Mouse (Mus musculus) kidney, adult 8-10 months (tissue): ENCODE results near the gene Ino80d.

Experiments used
- DNase-seq, 2 experiments: peaks; one replicate each; pipeline ENCODE4 v3.0.0; 2022

The Ino80d gene

GRCm38 (mm10) chr1:63102758-63103451 is 11.6 kb downstream of the Ino80d start:
- DNase-seq = no peak

DNA sequence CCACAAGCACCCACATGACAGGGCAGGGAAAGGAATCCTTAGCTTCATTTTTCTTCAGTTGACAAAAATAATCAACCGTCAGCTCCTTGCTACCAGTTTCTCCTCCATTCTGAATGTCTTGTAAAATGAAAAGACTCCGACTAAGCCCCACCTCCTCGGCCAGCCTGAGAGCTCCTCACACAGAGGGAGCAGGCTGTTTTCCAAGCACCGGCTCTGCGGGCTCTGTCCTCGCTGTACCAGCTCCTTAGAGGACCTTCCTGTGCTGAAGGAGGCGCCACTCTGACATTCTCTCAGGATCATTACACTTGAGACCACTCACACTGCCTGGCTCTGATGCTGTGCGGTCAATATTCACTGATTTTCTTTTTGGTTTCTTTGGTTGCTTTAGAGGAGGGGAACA is 14.3 kb downstream of the Ino80d start:
- no peak for DNase-seq

DNA sequence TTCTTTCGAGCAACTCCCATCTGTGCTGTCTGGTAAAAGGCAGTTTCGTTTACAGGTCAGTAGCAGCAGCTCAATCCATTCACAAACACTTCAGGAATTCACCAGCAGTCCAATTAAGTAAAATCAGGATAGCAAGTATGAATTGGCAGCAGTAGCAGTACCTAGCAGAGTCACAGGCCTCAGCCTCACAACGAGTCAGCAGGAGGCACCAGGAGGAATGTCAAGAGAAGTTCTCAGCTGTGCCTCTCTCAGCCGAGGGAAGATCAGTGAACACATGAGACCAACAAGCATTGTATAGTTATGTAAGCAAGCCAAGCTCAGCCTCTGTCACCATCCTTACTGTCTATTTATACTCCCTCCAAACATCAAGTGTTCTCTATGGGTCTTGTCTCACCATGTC is 15.6 kb downstream of the Ino80d start:
- DNase-seq = no peak

GRCm38 (mm10) chr1:63096071-63096470 is 18.4 kb downstream of the Ino80d start:
- DNase-seq = no peak

DNA sequence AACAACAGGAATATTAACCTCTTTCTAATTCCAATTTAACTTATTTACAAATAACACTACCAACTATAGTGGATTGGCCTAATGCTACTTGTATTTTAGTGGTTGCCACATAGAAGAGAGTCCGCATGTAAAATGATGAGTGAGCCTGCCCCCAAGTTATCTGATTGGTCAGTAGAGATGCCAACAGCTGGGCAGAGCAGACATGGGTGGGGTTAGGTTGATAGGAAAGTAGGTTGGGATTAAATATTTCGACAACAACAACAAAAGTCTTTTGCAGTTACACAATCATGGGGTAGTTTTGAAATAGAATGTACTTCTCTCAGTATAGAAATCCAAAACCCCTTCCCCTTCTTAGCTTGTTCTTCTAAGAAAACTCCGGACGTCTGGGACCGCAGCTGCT is 24.7 kb downstream of the Ino80d start:
- DNase-seq = no peak

DNA sequence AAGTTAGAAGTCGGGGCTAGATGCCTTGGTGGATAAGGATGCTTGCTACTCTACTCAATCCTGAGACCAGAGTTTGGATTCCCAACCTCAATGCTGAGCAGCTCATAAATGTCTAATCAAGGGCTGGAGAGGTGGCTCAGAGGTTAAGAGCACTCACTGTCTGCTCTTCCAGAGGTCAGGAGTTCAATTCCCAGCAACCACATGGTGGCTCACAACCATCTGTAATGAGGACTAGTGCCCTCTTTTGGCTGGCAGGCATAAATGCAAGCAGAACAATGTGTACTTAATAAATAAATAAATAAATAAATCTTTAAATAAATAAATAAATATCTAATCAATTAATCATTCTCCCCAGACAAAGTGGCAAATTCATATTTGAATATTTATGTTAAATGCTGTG is 25.9 kb downstream of the Ino80d start:
- no peak for DNase-seq

DNA sequence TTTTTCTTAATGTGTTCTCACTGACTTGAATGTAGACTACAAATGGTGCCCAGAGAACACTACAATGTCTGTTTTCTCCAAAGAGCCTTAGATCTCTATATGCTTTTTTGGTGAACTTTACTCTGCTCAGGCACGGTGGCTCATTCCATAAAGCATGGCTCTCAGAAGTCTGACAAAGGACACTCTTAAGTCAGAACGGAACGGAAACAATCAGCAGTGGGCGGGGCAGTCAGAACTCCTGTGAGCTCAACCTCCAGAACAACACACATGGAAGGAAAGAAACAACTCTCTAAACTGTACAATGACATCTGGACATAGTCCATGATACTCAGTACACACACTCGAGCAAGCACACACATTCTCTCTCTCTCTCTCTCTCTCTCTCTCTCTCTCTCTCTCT is 34.2 kb downstream of the Ino80d start:
- DNase-seq = no peak

DNA sequence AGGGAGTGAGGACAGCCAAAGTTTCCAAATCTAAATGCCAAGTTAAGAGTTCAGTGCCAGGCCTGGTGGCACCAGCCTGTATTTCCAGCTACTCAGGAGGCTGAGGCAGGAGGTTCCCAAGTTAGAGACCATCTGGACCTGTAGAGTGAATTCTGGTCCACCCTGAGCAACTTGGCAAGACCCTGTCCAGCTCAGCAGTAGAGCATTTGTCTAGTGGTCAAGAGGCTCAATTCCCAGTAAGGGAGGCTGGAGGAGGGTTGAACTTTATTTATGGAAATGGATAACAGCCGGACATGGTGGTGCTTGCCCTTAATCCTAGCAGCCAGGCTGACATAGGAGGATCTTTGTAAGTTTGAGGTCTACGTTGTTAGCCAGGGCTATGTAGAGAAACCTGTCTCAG is 38.1 kb downstream of the Ino80d start:
- DNase-seq = no peak

- DNase-seq = no peak
These were observed 43.1 kb downstream of the Ino80d start for GRCm38 (mm10) chr1:63071379-63071778.

DNA sequence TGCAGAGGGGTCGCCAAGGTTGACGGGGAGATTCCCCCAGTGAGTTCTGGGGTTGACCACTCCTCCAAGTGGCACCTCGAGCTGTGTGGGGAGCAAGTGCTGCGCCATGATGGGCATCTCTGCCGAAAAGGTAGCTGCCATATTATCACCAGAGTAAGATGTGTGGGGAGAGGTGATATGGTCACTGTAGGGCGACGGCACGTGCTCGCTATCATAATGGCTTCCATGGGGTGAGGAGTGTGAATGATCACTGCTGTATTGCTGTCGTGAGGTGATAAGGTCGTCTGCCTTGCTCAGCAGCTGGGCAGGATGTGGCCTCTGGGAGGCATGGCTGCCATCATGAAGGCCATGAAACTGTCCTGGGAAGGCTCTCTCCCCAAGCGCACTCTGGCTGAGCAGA is 56.1 kb downstream of the Ino80d start:
- no peak for DNase-seq

DNA sequence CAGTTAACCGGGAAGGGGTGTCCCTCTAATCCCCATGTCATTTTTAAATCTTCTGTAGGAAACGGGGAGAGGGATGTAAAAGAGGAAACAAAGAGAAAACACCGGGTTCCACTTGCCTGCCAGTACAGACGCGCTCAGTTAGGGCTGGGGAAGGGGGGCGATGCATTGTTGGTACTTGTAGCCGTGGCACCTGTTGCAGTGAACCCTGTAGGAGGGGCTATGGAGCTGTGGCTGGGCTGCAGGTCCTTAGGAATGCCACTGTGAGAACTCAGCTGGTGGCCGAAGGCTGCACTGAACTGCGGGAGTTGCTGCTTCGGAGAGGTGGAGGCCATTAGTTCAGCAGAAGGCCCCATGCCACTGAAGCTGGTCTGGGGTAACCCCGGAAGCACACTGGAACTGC is 56.6 kb downstream of the Ino80d start:
- DNase-seq = no peak

- DNase-seq = no peak
These were observed 57.1 kb downstream of the Ino80d start for GRCm38 (mm10) chr1:63057318-63057717.

DNA sequence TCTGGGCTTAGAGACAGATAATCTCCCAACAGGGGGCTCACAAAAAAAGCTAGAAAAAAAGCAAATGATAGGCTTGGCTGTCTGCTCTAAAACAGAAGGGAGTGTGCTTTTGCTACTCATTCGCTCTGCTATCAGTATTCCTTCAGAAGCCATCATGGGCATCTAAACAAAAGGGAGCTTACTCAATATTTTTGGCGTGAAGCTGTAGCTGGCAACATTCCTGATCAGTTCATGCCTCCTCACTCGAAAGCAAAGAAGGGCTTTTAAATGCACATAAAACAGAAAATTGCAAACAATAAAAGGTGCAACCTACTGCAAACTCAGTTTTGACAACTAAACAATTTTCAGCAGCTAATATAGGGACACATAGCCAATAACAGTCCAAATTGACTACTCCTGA is 59.1 kb downstream of the Ino80d start:
- DNase-seq = no peak

DNA sequence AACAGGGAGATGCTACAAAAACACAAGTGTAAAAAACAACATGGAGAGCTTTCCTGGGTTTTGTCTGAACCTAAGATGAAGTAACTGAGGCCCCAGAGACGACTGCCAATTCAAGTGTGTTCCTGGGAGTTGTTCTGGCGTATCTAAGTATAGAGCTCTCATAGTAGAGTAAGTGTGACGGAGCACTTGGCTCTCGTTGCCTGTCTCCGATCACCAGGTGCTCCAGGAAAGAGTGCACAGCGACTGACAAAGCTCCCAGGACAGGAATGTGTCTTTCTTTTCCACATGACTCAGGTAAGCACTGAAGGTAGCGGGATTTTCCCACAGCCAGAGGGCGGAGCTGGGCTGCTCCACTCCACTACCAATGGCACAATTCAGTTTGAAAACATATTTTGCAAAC is 63.6 kb downstream of the Ino80d start:
- no peak for DNase-seq

GRCm38 (mm10) chr1:63049977-63050376 is 64.5 kb downstream of the Ino80d start:
- peak in 1 of 2 experiments; percentile 11 for DNase-seq

- DNase-seq = no peak
These were observed 66.5 kb downstream of the Ino80d start for GRCm38 (mm10) chr1:63047983-63048382.

- no peak for DNase-seq
These were observed 81.5 kb downstream of the Ino80d start for GRCm38 (mm10) chr1:63032929-63033328.

GRCm38 (mm10) chr1:63019916-63020315 is 94.6 kb downstream of the Ino80d start:
- DNase-seq = no peak

- peak; percentile 43 to 51 for DNase-seq
These were observed 109.3 kb downstream of the Ino80d start for GRCm38 (mm10) chr1:63005013-63005646.

DNA sequence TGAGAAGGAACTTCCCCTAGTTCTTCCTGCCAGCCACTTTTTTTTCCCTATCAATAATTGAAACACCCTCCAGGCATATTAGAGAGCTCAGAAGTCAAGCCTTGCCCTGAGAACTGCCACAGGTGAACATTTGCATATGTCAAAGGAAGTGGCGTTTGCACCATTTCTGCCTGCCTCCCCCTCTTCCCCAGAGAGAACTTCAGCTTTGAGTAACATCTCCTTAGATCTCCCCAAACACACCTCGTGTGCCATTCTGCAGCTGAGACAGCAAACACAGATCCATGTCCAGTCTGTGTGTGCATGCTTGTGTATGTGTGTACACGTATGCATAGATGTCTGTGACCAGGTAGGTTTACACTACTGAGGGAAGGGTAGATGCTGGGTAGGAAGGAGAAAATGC is 112.6 kb downstream of the Ino80d start:
- DNase-seq = no peak

GRCm38 (mm10) chr1:62993348-62993747 is 121.1 kb downstream of the Ino80d start:
- no peak for DNase-seq

DNA sequence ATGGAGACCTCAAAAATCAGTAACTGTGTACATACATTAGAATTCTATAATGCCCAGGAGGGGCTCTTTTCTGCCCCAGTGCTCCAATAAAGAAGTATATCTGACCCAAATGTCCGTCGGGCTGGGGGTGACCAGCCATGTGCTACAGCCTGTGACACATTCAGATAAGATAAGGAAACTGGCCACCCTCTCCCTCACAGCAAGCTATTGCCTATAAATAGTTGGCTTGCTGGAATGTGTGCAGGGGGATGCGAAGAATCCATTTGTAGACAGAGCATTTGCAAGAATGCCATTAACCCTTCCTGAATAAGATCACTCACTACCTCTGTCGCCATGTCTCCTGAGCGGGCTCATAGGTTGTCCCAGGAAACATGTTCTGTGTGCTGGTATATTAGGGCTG is 121.8 kb downstream of the Ino80d start:
- no peak for DNase-seq

GRCm38 (mm10) chr1:62991021-62991420 is 123.4 kb downstream of the Ino80d start:
- no peak for DNase-seq

DNA sequence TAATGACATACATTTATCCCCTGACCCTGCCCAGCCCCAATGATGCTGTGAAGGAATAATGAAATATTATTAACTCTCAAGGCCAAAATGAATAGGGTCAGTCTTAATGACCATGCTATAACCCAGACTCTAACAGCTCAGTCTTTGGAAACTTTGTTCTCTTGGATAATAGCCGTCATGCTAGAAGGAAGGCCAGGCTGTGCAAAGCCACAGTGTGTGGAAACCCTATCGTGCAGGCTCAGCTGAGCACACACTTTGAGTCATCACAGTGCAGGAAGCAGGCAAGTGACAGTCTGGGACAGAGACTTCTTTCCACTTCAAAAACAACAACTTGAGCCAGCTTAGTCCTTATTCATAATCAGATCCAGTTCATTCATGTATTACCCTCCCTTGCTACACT is 126.9 kb downstream of the Ino80d start:
- no peak for DNase-seq

DNA sequence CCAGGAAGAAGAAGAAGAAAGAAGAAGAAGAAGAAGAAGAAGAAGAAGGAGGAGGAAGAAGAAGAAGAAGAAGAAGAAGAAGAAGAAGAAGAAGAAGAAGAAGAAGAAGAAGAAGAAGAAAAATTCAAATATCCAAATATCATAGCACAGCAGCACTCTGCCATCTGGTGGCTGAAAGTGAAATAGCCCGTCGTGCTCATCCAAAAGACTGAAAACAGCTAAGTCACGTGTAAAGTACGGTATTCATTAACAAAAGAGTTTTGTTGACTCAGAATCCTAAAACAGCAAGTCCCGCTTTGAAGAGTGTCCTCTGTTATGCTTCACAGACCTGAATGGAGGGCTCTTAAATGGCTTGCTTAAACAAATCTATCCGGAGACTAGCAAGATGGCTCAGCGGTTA is 128.2 kb downstream of the Ino80d start:
- peak; percentile 59 to 81 for DNase-seq
